Mouse (Mus musculus) CH12.LX (cell line): ENCODE measurements around the gene Ablim1. TPM values are rescaled to one million over a fixed set of nuclear protein-coding genes. Genes with fewer than 3 reads are reported as not detected.
A peak's percentile ranks its signal among the peaks of the same experiment; 100 is the strongest.

Experiments
- DNase-seq: peaks from one replicate; pipeline ENCODE4 v3.0.0-alpha.2; 2013; ENCODE audit errors: extremely low read depth
- H3K27ac ChIP-seq: 2 replicates; pipeline ENCODE4 v1.5.1; 2012; ENCODE audit warnings: low read depth, mild to moderate bottlenecking, control low read depth, moderate library complexity; ENCODE audit not compliant: insufficient read depth
- H3K27me3 ChIP-seq: replicated peaks from 2 replicates; pipeline ENCODE3; 2012; ENCODE audit warnings: inconsistent platforms
- H3K36me3 ChIP-seq, 2 experiments: replicated peaks in 1 of 2; 2 replicates each; pipeline versions ENCODE3 to v1.6.1; 2012; ENCODE audit warnings: inconsistent platforms in 1 of 2, low read length in 1 of 2, mild to moderate bottlenecking in 1 of 2, mixed read lengths in 1 of 2, moderate library complexity in 1 of 2; ENCODE audit not compliant: control insufficient read depth in 1 of 2, insufficient read depth in 1 of 2
- H3K4me1 ChIP-seq, 2 experiments: 2 replicates each; pipeline ENCODE4 v1.6.1; 2012; ENCODE audit warnings: inconsistent platforms in 1 of 2, moderate library complexity in 1 of 2; ENCODE audit not compliant: insufficient read depth in 2 of 2, control insufficient read depth in 1 of 2
- H3K4me2 ChIP-seq: 2 replicates; pipeline ENCODE4 v1.6.1; 2012; ENCODE audit warnings: low read depth, mild to moderate bottlenecking, control low read depth; ENCODE audit not compliant: poor library complexity, insufficient read depth, severe bottlenecking
- H3K4me3 ChIP-seq, 3 experiments: fragments of 150-350 bp in 1 of 3; sonication (generic) in 1 of 3; replicated peaks in 1 of 3; 2 replicates each; pipeline versions ENCODE3 to v1.5.1; 2011 to 2012; ENCODE audit warnings: low read depth in 2 of 3, low read length in 2 of 3, mild to moderate bottlenecking in 2 of 3, moderate library complexity in 2 of 3, control low read depth in 1 of 3, improper control_type of control experiment in 1 of 3, inconsistent platforms in 1 of 3, mixed read lengths in 1 of 3; ENCODE audit not compliant: poor library complexity in 1 of 3
- H3K79me2 ChIP-seq: replicated peaks from 2 replicates; pipeline ENCODE4 v1.6.1; 2012; ENCODE audit warnings: mild to moderate bottlenecking, moderate library complexity; ENCODE audit not compliant: control insufficient read depth, poor library complexity, insufficient read depth, severe bottlenecking; ENCODE audit errors: extremely low read depth
- H3K9ac ChIP-seq: 2 replicates; pipeline ENCODE4 v1.6.1; 2012; ENCODE audit warnings: low read depth, mild to moderate bottlenecking, control low read depth, moderate library complexity; ENCODE audit not compliant: insufficient read depth
- H3K9me3 ChIP-seq: replicated peaks from 2 replicates; pipeline ENCODE3; 2012; ENCODE audit warnings: low read length, inconsistent platforms, mixed read lengths
- CHD1 ChIP-seq: IDR thresholded peaks from 2 replicates; pipeline ENCODE4 v1.6.1; 2012; ENCODE audit warnings: low read depth, low read length, improper control_type of control experiment, inconsistent platforms
- CHD2 ChIP-seq: IDR thresholded peaks from 2 replicates; pipeline ENCODE4 v1.6.1; 2011; ENCODE audit warnings: low read length, improper control_type of control experiment
- CTCF ChIP-seq, 2 experiments: IDR thresholded peaks in 1 of 2; conservative IDR thresholded peaks in 1 of 2; 2 replicates each; pipeline ENCODE4 v1.5.1; 2011 to 2012; ENCODE audit warnings: low read depth in 2 of 2, low read length in 2 of 2, improper control_type of control experiment in 1 of 2, inconsistent platforms in 1 of 2, mild to moderate bottlenecking in 1 of 2, moderate library complexity in 1 of 2
- ELF1 ChIP-seq: IDR thresholded peaks from 2 replicates; pipeline ENCODE4 v1.6.1; 2014; ENCODE audit warnings: low read depth, mild to moderate bottlenecking, inconsistent platforms, low read length, improper control_type of control experiment
- MAX ChIP-seq: IDR thresholded peaks from 2 replicates; pipeline ENCODE4 v1.6.1; 2011; ENCODE audit warnings: low read length, improper control_type of control experiment
- NELFE ChIP-seq: IDR thresholded peaks from 2 replicates; pipeline ENCODE4 v1.6.1; 2011; ENCODE audit warnings: low read depth, low read length, improper control_type of control experiment
- NRF1 ChIP-seq: IDR thresholded peaks from 2 replicates; pipeline ENCODE4 v1.6.1; 2014; ENCODE audit warnings: low read depth, mild to moderate bottlenecking, inconsistent platforms, low read length, improper control_type of control experiment, moderate library complexity
- PAX5 ChIP-seq: IDR thresholded peaks from 2 replicates; pipeline ENCODE4 v1.6.1; 2012; ENCODE audit warnings: low read length, inconsistent platforms, mixed read lengths
- POLR2A ChIP-seq: IDR thresholded peaks from 2 replicates; pipeline ENCODE4 v1.6.1; 2011; ENCODE audit warnings: low read depth, mild to moderate bottlenecking, improper control_type of control experiment, low read length
- POLR2AphosphoS2 ChIP-seq: IDR thresholded peaks from 2 replicates; pipeline ENCODE4 v1.6.1; 2011; ENCODE audit warnings: low read depth, low read length, improper control_type of control experiment
- RCOR1 ChIP-seq: conservative IDR thresholded peaks from 2 replicates; pipeline ENCODE4 v1.6.1; 2012; ENCODE audit warnings: low read depth, mild to moderate bottlenecking, inconsistent platforms, low read length, improper control_type of control experiment
- SMC3 ChIP-seq: IDR thresholded peaks from 2 replicates; pipeline ENCODE4 v1.6.1; 2011; ENCODE audit warnings: low read depth, low read length, improper control_type of control experiment
- TBP ChIP-seq: conservative IDR thresholded peaks from 2 replicates; pipeline ENCODE4 v1.6.1; 2011; ENCODE audit warnings: low read depth, low read length, improper control_type of control experiment
- UBTF ChIP-seq: IDR thresholded peaks from 2 replicates; pipeline ENCODE4 v1.6.1; 2012; ENCODE audit warnings: low read depth, mild to moderate bottlenecking, inconsistent platforms, low read length, improper control_type of control experiment, moderate library complexity
- ZC3H11A ChIP-seq: IDR thresholded peaks from 2 replicates; pipeline ENCODE4 v1.6.1; 2012; ENCODE audit warnings: low read depth, mild to moderate bottlenecking, inconsistent platforms, low read length, improper control_type of control experiment
- dilution Hi-C: fragments of 300-500 bp; cut with MboI; formaldehyde crosslinking; loops from 2 replicates; pipeline ENCODE4 v1.14.3; 2020; ENCODE audit warnings: low sequenced_read_pairs; ENCODE audit not compliant: extremely low pct_unique_long_range_greater_than_20kb, extremely low pct_ligation_motif_present
- in situ Hi-C: fragments of 300-500 bp; cut with MboI; formaldehyde crosslinking; loops from 3 replicates; pipeline ENCODE4 v1.14.3; 2019; ENCODE audit warnings: low sequenced_read_pairs, low pct_ligation_motif_present, low pct_unique_long_range_greater_than_20kb, mixed read lengths
- polyA plus RNA-seq: library from polyadenylated mRNA; unstranded; fragments of >175 nt; gene quantifications from 2 replicates; pipeline ENCODE4 v1.2.1, GENCODE M21; 2012; ENCODE audit warnings: low read depth; ENCODE audit not compliant: insufficient read length
- total RNA-seq, 2 experiments: library from RNA; depleted of rRNA; stranded (reverse); fragments of 300-350 nt in 1 of 2; fragments of >200 nt in 1 of 2; gene quantifications; 2 replicates each; pipeline ENCODE4 v1.2.3; 2012 to 2014

Ablim1 gene
- total and polyA plus RNA-seq, 3 experiments: 0.85 to 2.4 (median 2.0) TPM

- peak overlapping the region; percentile 69 for H3K27ac ChIP-seq
- no peaks in the 10 kb centered on the region for H3K9me3 ChIP-seq
- peaks cover 1% of the 10 kb centered on the region for H3K27me3 ChIP-seq
- no peaks in the 10 kb centered on the region for H3K79me2 ChIP-seq
- no peak overlapping the region for H3K4me3 ChIP-seq
- no peak for DNase-seq
- no peak overlapping the region for H3K4me2 ChIP-seq
- no peaks in the 10 kb centered on the region for H3K36me3 ChIP-seq
- peaks cover 32 to 57% of the 10 kb centered on the region in 2 experiments for H3K4me1 ChIP-seq
- dilution Hi-C loops (no loop called here), in situ Hi-C loops (no loop called here)
- H3K9ac ChIP-seq: peak overlapping the region; percentile 36; the same call in 1 of the 2 replicates
- no peak for TF ChIP-seq ELF1
- TF ChIP-seq SMC3: no peak
- TF ChIP-seq RCOR1: no peak
- no peak for TF ChIP-seq PAX5
- no peak for TF ChIP-seq CHD2
- TF ChIP-seq MAX: no peak
- no peak for TF ChIP-seq CTCF (conservative IDR thresholded peaks at IDR 0.05 in 1 of 2, IDR thresholded peaks at IDR 0.05 in 1 of 2; ENCODE audit: low read depth in 2 of 2, low read length in 2 of 2)
- no peak for TF ChIP-seq POLR2A
- no peak for TF ChIP-seq NELFE
- TF ChIP-seq NRF1: no peak
- no peak for TF ChIP-seq POLR2AphosphoS2
- TF ChIP-seq ZC3H11A: no peak
- no peak for TF ChIP-seq CHD1
Measured at GRCm38 (mm10) chr19:57010064-57010463, 304.7 kb downstream of the Ablim1 start.

- no peaks in the 10 kb centered on the region for H3K9me3 ChIP-seq
- H3K4me1 ChIP-seq: peaks cover 32 to 53% of the 10 kb centered on the region in 2 experiments
- H3K4me3 ChIP-seq: no peak overlapping the region
- H3K27me3 ChIP-seq: peaks cover 1% of the 10 kb centered on the region
- no peak overlapping the region for H3K4me2 ChIP-seq
- DNase-seq: no peak
- TF ChIP-seq POLR2AphosphoS2 (no peak), TBP (0 out of 2 replicates have a peak, but pooled peaks have one; percentile 28), UBTF (0 out of 2 replicates have a peak, but pooled peaks have one; percentile 17)
- peak overlapping the region; percentile 36; the same call in 1 of the 2 replicates for H3K9ac ChIP-seq
- no peaks in the 10 kb centered on the region for H3K79me2 ChIP-seq
- H3K36me3 ChIP-seq: no peaks in the 10 kb centered on the region
- H3K27ac ChIP-seq: peak overlapping the region; percentile 69
- in situ Hi-C loops: no loop called here
- dilution Hi-C loops: no loop called here
Measured at GRCm38 (mm10) chr19:57009653-57010052, 305.1 kb downstream of the Ablim1 start.
